Mouse (Mus musculus) left cerebral cortex, adult 8-10 months (tissue): Measurements from ENCODE around the gene Txnrd1. TPM values are rescaled to one million over a fixed set of nuclear protein-coding genes. Genes with fewer than 3 reads are reported as not detected.
A peak's percentile ranks its signal among the peaks of the same experiment; 100 is the strongest.

Experiments used
- DNase-seq, 2 experiments: peaks; one replicate each; pipeline ENCODE4 v3.0.0; 2022; ENCODE audit warnings: low spot score in 2 of 2
- total RNA-seq, 4 experiments: library from RNA; stranded (reverse); gene quantifications; 2 replicates each; pipeline ENCODE4 v1.2.4; 2022

Gene Txnrd1
- total RNA-seq, 4 experiments from 2014 or later: 44.4 to 54.4 (median 51.4) TPM

DNA sequence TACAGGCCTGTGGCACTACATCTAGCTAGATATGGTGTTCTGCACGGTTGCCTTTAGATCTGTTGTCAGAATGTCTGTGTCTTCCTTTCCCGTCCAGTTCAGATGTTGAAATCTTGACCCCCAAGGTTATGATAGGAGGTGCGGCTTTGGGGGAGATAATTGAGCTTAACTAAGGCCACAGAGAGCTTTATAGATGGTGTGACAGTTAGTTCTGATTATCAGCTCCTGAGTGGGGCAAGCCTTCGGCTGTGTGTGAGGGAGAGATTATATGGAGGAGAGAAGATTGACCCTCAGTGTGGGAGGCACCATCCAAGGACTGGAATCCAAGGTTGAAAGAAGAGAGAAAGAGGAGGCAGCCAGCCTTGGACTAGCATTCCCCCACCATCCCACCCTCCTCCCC, 79.5 kb downstream of the Txnrd1 start:
- DNase-seq: no peak

DNA sequence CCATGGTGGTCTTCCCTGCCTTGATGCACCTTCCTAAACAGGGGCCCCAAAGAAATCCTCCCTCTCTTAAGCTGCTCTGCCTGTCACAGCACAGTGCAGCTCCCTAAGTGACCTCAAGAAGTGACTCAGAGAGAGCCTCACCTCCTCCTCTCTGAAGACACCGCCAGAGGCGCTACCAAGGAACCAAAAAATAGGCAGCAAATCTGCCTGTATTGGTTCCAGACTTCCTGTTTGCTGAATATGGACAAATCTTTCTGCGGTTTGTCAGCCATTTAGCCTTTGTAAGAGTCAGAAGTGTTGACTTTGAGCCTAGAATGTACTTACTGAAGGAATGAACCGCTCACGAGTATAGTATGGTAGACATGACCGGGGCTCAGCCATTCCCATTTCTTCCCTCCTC, 80.0 kb downstream of the Txnrd1 start:
- no peak for DNase-seq

DNA sequence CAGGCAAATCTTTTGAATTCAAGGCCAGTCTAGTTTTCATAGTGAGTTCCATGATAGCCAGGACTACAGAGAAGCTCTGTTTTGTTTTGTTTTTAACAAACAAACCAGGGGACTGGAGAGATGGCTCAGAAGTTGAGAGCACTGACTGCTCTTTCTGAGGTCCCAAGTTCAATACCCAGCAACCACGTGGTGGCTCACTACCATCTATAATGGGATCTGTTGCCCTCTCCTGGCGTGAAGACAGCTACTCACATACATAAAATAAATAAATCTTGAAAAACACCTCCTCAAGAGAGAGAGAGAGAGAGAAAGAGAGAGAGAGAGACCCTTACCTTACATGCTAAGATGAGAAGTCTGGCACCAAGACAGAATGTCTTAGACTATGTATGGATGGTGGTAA, 84.9 kb downstream of the Txnrd1 start:
- DNase-seq: no peak

DNA sequence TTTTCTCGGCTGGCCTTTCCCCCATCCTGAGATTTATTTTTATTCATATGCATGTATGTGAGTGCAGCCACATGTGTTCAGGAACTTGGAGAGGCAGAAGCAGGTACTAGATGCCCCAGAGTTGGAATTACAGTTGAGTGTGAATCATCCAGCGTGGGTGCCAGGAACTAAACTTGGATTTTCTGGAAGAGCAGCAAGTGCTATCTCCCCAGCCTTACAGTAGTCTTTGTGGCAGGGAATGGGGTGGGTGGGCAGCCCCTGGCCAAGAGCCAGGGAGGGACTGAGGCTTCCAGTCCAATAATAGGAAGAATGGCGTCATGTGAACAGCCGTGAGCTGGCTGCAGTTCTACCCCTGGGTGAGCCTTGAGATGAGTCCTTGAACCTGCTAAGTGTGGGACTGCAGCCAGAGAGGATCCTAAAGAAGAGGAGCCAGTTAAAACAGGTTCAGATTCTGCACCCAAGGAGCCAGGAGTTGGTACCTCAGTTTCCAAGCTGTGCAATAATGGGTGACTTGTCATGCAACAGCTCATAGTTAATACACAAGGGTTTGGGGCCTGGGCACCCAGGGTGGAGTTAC, 85.7 kb downstream of the Txnrd1 start:
- peak in 1 of 2 experiments; percentile 72 for DNase-seq

DNA sequence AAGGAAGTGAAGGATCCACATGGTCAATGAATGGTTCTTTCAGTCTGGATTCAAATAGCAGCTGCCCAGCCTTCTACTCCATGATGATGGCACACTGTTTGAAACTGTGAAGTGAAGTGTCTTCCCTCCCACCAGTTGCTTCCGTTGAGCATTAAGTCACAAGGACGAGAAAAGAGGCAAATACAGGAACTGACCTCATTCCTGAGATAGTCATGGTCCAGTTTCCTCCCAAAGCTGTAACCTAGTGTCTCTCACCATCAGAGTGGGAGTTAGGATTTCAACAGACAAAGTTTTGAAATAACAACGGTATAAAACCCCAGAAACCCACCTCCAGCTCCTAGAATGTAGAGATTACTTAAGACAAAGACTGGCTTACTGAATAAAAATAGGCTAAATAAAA, 89.8 kb downstream of the Txnrd1 start:
- no peak for DNase-seq

DNA sequence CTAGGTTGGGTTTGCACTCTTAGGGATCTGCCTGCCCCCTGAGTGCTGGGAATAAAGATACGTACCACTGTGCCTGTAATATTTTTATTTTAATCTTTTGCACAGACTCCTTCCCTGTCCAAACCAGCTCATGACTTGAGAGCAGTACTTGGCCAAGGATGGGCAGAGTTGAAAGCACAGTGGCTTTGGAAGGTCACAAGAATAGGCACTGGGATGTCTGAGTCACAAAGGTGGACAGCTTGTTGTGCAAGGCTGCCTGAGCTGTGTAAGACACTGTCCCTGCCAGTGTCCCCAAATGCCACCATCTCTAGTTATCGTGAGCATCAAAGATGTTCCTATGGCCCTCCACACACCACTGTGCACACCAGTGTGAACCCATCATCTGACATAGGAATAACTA, 91.0 kb downstream of the Txnrd1 start:
- no peak for DNase-seq

DNA sequence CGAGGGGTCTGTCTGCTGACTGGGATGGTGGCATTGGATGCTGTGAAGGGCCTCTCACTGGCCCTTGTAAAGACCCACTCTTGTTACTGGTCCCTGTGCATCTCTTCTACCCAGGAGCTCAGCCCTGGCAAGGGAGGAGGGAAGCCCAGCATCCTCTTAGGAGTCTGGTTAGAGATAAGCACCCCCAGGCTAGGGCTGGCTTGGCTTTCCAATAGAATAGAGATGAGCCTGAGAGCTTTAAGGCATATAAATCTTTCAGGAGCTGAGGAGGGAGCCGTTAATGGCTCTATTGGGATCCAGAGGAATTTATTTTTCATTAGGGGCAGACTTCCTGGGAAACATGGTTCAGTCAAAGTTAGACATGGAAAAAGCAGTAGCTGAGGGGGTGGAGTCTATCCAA, 91.9 kb downstream of the Txnrd1 start:
- no peak for DNase-seq

DNA sequence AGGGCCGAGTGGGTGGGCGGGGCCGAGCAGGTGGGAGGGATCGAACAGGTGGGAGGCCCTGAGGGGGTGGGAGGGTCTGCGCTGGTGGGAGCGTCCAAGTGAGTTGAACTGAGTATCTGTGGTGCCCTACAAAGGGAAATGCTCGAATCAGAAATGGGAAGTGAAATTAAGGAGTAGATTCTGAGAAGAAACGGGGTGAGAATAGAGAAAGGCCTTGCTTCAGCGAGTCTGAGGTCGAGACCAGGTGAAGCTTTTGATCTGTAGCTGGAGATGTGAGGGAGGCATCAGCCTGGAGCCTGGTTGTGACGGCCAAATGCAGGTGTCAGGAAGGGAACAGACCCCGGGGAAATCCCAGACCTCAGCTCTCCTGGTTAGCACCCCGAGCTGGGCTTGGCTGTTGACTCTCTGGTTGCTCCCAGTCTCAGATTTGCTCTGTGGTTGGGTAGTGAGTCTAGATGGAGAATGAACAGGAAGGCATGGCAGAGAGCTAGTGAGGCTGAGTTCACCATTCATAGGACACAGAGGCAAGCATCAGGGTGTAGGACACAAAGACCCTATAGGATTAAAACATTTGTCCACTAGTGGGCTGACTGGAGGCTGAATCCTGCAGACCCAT, 101.4 kb downstream of the Txnrd1 start:
- no peak for DNase-seq

DNA sequence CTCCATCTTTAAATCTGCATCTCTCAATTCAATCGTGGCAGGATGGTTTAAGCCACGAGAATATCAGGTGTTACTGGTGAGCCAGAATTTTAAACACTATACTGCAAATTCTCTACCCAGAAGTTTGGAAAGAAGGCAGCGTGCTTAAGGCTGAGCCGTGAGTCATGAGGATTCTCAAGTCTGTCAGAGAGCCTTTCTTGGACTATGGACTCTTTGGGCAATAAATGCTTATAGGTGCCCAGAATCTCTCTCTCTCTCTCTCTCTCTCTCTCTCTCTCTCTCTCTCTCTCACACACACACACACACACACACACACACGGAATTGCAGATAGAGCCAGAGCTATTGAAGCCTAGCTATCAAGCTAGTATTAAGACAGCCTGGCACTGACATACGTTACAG, 102.0 kb downstream of the Txnrd1 start:
- DNase-seq: no peak

Other genes with a start within 250 kb of the Txnrd1 start
- gene 1190007I07Rik, start 210.7 kb upstream of the Txnrd1 start, total RNA-seq: 10 to 100 TPM; 18.0 to 22.9 (median 20.7) TPM
- 10 to 100 TPM; 36.7 to 43.9 (median 38.7) TPM for gene Tdg, start 204.1 kb upstream of the Txnrd1 start, total RNA-seq
- 10 to 100 TPM; 12.5 to 21.1 (median 14.4) TPM for gene Glt8d2, start 143.3 kb upstream of the Txnrd1 start, total RNA-seq
- 10 to 100 TPM; 39.2 to 48.2 (median 41.7) TPM for gene Hcfc2, start 137.8 kb upstream of the Txnrd1 start, total RNA-seq
- 10 to 100 TPM; 54.2 to 67.2 (median 64.8) TPM for gene Nfyb, start 69.8 kb upstream of the Txnrd1 start, total RNA-seq
- gene Eid3, start 32.7 kb downstream of the Txnrd1 start, total RNA-seq: 1 to 10 TPM; 1.4 to 2.1 (median 1.8) TPM
- gene Chst11, start 151.5 kb downstream of the Txnrd1 start, total RNA-seq: 10 to 100 TPM; 33.0 to 38.0 (median 33.5) TPM